Mouse (Mus musculus): Measurements from ENCODE around the gene Prkch.

DNA sequence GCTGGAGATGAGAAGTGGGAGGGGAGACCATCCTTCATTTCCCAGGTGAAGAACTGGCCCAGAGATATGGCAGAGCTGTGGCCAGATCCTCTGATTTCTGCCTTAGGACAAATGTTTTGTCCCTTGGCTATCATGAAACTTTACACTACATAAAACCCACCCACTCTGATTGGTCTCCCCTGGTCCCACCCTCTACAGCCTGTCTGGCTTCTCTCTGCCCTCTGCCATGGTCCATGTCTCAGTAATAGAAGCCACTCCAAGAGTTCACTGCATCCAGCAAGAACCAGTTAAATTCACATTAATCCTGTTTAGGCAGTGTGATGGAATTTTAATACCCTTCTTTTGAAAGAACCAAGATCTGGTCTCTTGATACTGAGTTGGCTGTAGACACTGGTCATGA, 158.5 kb downstream of the Prkch start:
- no peak for TF ChIP-seq CTCF (conservative IDR thresholded peaks at IDR 0.05; ENCODE audit: low read length)
- no peak for TF ChIP-seq NANOG (IDR thresholded peaks at IDR 0.05; ENCODE audit: borderline replicate concordance, low read length)

All from E14TG2a.4 (cell line).